Mouse (Mus musculus) E14TG2a.4 (cell line): ENCODE data around the gene Acss2.

Source experiments
- H3K27me3 ChIP-seq: 2 replicates; pipeline ENCODE4 v1.6.1; 2014; ENCODE audit warnings: low read length, control low read depth; ENCODE audit not compliant: insufficient read depth
- H3K36me3 ChIP-seq: 2 replicates; pipeline ENCODE4 v1.6.1; 2014; ENCODE audit warnings: low read length, control low read depth; ENCODE audit not compliant: insufficient read depth
- H3K4me1 ChIP-seq: replicated peaks from 2 replicates; pipeline ENCODE4 v1.6.1; 2014; ENCODE audit warnings: low read depth, low read length, control low read depth
- H3K4me3 ChIP-seq: replicated peaks from 2 replicates; pipeline ENCODE4 v1.5.1; 2014; ENCODE audit warnings: mild to moderate bottlenecking, low read length
- H3K9me3 ChIP-seq: 2 replicates; pipeline ENCODE4 v1.6.1; 2014; ENCODE audit warnings: low read length, control low read depth
- CTCF ChIP-seq: conservative IDR thresholded peaks from 2 replicates; pipeline ENCODE4 v1.5.1; 2014; ENCODE audit warnings: low read length
- NANOG ChIP-seq: IDR thresholded peaks from 2 replicates; pipeline ENCODE4 v1.6.1; 2014; ENCODE audit warnings: borderline replicate concordance, low read length, mixed read lengths
- POU5F1 ChIP-seq: IDR thresholded peaks from 2 replicates; pipeline ENCODE4 v1.6.1; 2014; ENCODE audit warnings: low read length, borderline replicate concordance

The Acss2 gene

DNA sequence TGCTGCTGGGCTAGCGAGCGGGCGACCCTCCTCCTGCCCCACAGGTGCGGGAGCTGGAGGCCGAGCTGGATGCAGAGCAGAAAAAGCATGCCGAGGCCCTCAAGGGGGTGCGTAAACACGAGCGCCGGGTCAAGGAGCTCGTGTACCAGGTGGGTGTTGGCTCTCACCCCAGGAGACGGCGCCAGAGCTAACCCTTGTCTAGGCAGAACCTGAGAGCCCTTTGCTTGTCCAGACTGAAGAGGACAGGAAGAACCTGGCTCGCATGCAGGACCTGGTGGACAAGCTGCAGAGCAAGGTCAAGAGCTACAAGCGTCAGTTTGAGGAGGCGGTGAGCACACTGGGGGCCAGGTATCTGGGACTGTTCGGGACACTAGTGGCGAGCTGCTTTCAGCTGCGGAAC is 115.4 kb downstream of the Acss2 start:
- no peaks in the 10 kb centered on the region for H3K9me3 ChIP-seq
- peaks cover 64% of the 10 kb centered on the region for H3K27me3 ChIP-seq
- peak overlapping the region; percentile 68 for H3K4me3 ChIP-seq
- H3K36me3 ChIP-seq: peaks cover 43% of the 10 kb centered on the region
- TF ChIP-seq NANOG: no peak
- TF ChIP-seq CTCF: no peak
- no peak for TF ChIP-seq POU5F1
- H3K4me1 ChIP-seq: peaks cover 61% of the 10 kb centered on the region

DNA sequence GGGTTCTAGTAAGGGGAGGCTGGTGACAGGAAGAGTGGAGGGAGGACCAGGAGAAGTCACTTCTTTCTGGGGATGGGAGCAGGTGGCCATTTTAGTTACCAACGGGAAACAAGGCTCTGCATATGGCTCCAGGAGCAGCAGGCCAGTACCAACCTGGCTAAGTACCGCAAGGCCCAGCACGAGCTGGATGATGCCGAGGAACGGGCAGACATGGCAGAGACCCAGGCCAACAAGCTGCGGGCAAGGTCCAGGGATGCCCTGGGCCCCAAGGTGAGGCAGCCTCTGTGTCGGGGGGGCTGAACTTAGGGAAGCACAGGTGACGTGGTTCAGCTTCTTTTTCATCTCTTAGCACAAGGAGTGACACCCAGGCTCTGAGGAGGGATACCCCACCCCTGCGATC is 116.0 kb downstream of the Acss2 start:
- no peak for TF ChIP-seq POU5F1
- TF ChIP-seq NANOG: no peak
- no peak for TF ChIP-seq CTCF
- Histone ChIP-seq H3K4me3 (peak overlapping the region; percentile 68), H3K27me3 (peaks cover 58% of the 10 kb centered on the region), H3K36me3 (peaks cover 48% of the 10 kb centered on the region), H3K9me3 (no peaks in the 10 kb centered on the region), H3K4me1 (peaks cover 54% of the 10 kb centered on the region)

DNA sequence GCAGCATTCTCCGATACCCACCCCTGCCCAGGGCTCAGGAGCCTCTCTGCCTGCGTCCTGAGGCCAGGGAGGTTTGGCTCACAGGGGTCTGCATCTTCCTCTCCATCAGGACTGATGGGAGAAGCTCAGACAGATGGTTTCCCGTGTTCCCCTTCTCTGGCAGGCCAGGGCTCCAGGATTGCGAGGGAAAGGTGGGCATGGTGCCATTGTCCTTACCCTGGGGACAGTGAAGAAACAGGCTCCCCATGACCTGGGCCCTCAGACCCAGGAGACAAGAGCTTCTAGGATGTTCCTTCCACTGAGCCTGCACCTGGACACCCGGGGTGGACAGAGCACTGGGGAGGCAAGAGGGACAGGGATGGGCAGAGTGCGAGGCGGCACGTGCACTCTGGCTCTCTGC is 116.8 kb downstream of the Acss2 start:
- peaks cover 55% of the 10 kb centered on the region for H3K36me3 ChIP-seq
- peaks cover 53% of the 10 kb centered on the region for H3K4me1 ChIP-seq
- no peak overlapping the region for H3K4me3 ChIP-seq
- no peaks in the 10 kb centered on the region for H3K9me3 ChIP-seq
- TF ChIP-seq POU5F1 (no peak), NANOG (no peak)
- H3K27me3 ChIP-seq: peaks cover 50% of the 10 kb centered on the region
